Comparison of ENCODE assay signal across 11 mouse cellular contexts in genomic region chr17:71004186-71004960, GRCm38 (mm10). TPM values are rescaled to one million over a fixed set of nuclear protein-coding genes. Genes with fewer than 3 reads are reported as not detected.
DNase-seq lines count a peak whose midpoint lies in the region; ATAC-seq lines count a peak whose summit lies in the region.
"Had no signal": no experiment of that assay in that cellular context is flagged by ENCODE, and none has a peak within 500 bp of the region (broad histone marks: within the 10 kb centered on the region; RNA-seq: fewer than 3 reads in every experiment).

No protein-coding gene starts in this region.

- intact Hi-C loops in left cerebral cortex, postnatal 4 days (cut with DNase I) = loop anchor here (10.0 kb wide), 1 partner anchor 180 kb away; the partner anchor contains the start of gene Lpin2

- H3K27me3 ChIP-seq in heart, embryonic 12.5 days (replicated peaks) = no peaks in the 10 kb centered on the region
- H3K27me3 ChIP-seq in limb, embryonic 10.5 days (ENCODE audit: low read depth, poor library complexity, severe bottlenecking) = no peaks in the 10 kb centered on the region

- H3K36me3 ChIP-seq in heart, embryonic 12.5 days = no peaks in the 10 kb centered on the region
- peaks cover 5% of the 10 kb centered on the region; the same call in 1 of the 2 replicates for H3K36me3 ChIP-seq in limb, embryonic 10.5 days

- ATAC-seq in heart, embryonic 12.5 days (ENCODE audit: insufficient number of reproducible peaks, low FRiP score) = no peak

- H3K4me3 ChIP-seq in heart, embryonic 12.5 days = no peak overlapping the region
- H3K4me3 ChIP-seq in limb, embryonic 10.5 days = no peak overlapping the region

- 87% methylated on average over 10 of the region's 10 CpGs for WGBS in heart, embryonic 12.5 days
- WGBS in limb, embryonic 10.5 days = 94% methylated on average over 10 of the region's 10 CpGs

- peaks cover 25% of the 10 kb centered on the region for H3K4me1 ChIP-seq in heart, embryonic 12.5 days (replicated peaks)
- H3K4me1 ChIP-seq in limb, embryonic 10.5 days = peaks cover 30% of the 10 kb centered on the region

- DNase-seq in heart, adult 8-10 months (ENCODE audit: low spot score) = no peak
- DNase-seq in MEL-GATA-1-ER (ENCODE audit: extremely low read depth, low read depth) = peak; percentile 60
- DNase-seq in limb, embryonic 10.5 days (ENCODE audit: low spot score) = no peak
- peak; percentile 40 to 63 for DNase-seq in lung, postnatal 4 days
- no peak for DNase-seq in thymus, postnatal 14 days
- no peak for DNase-seq in left cerebral cortex, postnatal 4 days
- no peak for DNase-seq in right cerebral cortex, adult 2 months (ENCODE audit: low spot score in 2 of 2)
- DNase-seq: adrenal gland, adult 8-10 months; cerebellum, adult 11-12 months; thymus, adult 18-20 months had no signal

- peak overlapping the region; percentile 100 for H3K27ac ChIP-seq in heart, embryonic 12.5 days (ENCODE audit: poor library complexity, severe bottlenecking)
- peak overlapping the region; percentile 100; the same call in 1 of the 2 replicates for H3K27ac ChIP-seq in limb, embryonic 10.5 days

- no peak overlapping the region for H3K4me2 ChIP-seq in heart, embryonic 12.5 days

- H3K9ac ChIP-seq in heart, embryonic 12.5 days = no peak overlapping the region

- no peaks in the 10 kb centered on the region for H3K9me3 ChIP-seq in heart, embryonic 12.5 days (replicated peaks)
- no peaks in the 10 kb centered on the region for H3K9me3 ChIP-seq in limb, embryonic 10.5 days (replicated peaks)

RNA-seq across cellular contexts. Expression of gene Myl12a, which starts 1.7 kb away (rescaled TPM):
- 832 and 883 TPM in 2 replicates for polyA plus RNA-seq in heart, embryonic 12.5 days (2016; fragmentation: Nextera tagmentation; extraction: Ambion mirVana)
- total RNA-seq in heart, adult 8-10 months (2022) = 1,000 to 10,000 TPM in 3 of 4 experiments, 100 to 1,000 TPM in 1; 878 to 1,206 (median 1,167) TPM
- polyA plus RNA-seq in limb, embryonic 10.5 days (2016; fragmentation: Nextera tagmentation; extraction: Ambion mirVana) = 478 and 483 TPM in 2 replicates
- total RNA-seq in left cerebral cortex, postnatal 4 days (2021) = 10 to 100 TPM; 43.7 to 53.6 TPM

RNA-seq across cellular contexts. Expression of gene Myom1, which starts 1.9 kb away (rescaled TPM):
- 229 and 241 TPM in 2 replicates for polyA plus RNA-seq in heart, embryonic 12.5 days (2016; fragmentation: Nextera tagmentation; extraction: Ambion mirVana)
- total RNA-seq in heart, adult 8-10 months (2022) = 1,000 to 10,000 TPM; 1,005 to 1,153 (median 1,086) TPM
- 2.5 and 4.2 TPM in 2 replicates for polyA plus RNA-seq in limb, embryonic 10.5 days (2016; fragmentation: Nextera tagmentation; extraction: Ambion mirVana)
- 1 to 10 TPM; 1.8 to 2.1 TPM for total RNA-seq in left cerebral cortex, postnatal 4 days (2021)

Comparison
In these comparisons a context has a peak if more than half of its experiments do, and no peak if none do; other contexts are left out.
1. DNase-seq: peak in MEL-GATA-1-ER (single experiment) and lung, postnatal 4 days (2 of 2); none in heart, adult 8-10 months (single experiment), limb, embryonic 10.5 days (single experiment), thymus, postnatal 14 days (single experiment), left cerebral cortex, postnatal 4 days (single experiment) and right cerebral cortex, adult 2 months (0 of 2).
2. RNA of gene Myl12a, which starts 1.7 kb away (total RNA-seq): 878 to 1,206 TPM in heart, adult 8-10 months; 43.7 to 53.6 TPM in left cerebral cortex, postnatal 4 days; every median in the first group is over 10 times any median in the second.
3. RNA of gene Myom1, which starts 1.9 kb away (total RNA-seq): 1,005 to 1,153 TPM in heart, adult 8-10 months; 1.8 to 2.1 TPM in left cerebral cortex, postnatal 4 days; every median in the first group is over 100 times any median in the second.